Mouse (Mus musculus) spleen, adult 2 months (tissue): ENCODE data around the gene Olfr553. TPM values are rescaled to one million over a fixed set of nuclear protein-coding genes. Genes with fewer than 3 reads are reported as not detected.
"Not testable (repeated sequence)": the region's sequence is repeated elsewhere in the genome, so short reads cannot be mapped to it uniquely, and the experiment has no call there.

Experiments
- DNase-seq, 2 experiments: peaks; one replicate each; pipeline versions ENCODE4 v3.0.0 to v3.0.0-alpha.2; 2012 to 2021; ENCODE audit warnings: low spot score in 2 of 2, low read depth in 1 of 2
- H3K27ac ChIP-seq: fragments of 200-500 bp; 2 replicates; pipeline ENCODE4 v1.5.1; 2012; ENCODE audit warnings: low read length, inconsistent platforms; ENCODE audit not compliant: insufficient read depth
- H3K27me3 ChIP-seq: fragments of 200-500 bp; 2 replicates; pipeline ENCODE4 v1.6.1; 2012; ENCODE audit warnings: mild to moderate bottlenecking, moderate library complexity, low read length, inconsistent platforms; ENCODE audit not compliant: control insufficient read depth, insufficient read depth
- H3K36me3 ChIP-seq: fragments of 200-500 bp; 2 replicates; pipeline ENCODE4 v1.6.1; 2012; ENCODE audit warnings: mild to moderate bottlenecking, low read length, inconsistent platforms; ENCODE audit not compliant: control insufficient read depth, insufficient read depth
- H3K4me1 ChIP-seq: fragments of 200-500 bp; 2 replicates; pipeline ENCODE4 v1.6.1; 2011; ENCODE audit warnings: inconsistent platforms; ENCODE audit not compliant: control insufficient read depth, insufficient read depth, insufficient read length
- H3K4me3 ChIP-seq: fragments of 200-500 bp; 2 replicates; pipeline ENCODE4 v1.5.1; 2011; ENCODE audit warnings: mild to moderate bottlenecking, inconsistent platforms; ENCODE audit not compliant: insufficient read depth, insufficient read length; ENCODE audit errors: extremely low read depth
- CTCF ChIP-seq: fragments of 200-500 bp; IDR thresholded peaks from 2 replicates; pipeline ENCODE4 v1.5.1; 2011; ENCODE audit warnings: mild to moderate bottlenecking, inconsistent platforms; ENCODE audit not compliant: insufficient read depth, insufficient read length, insufficient replicate concordance; ENCODE audit errors: extremely low read depth
- POLR2A ChIP-seq: fragments of 200-500 bp; IDR thresholded peaks from 2 replicates; pipeline ENCODE4 v1.6.1; 2011; ENCODE audit warnings: low read depth, low read length, inconsistent platforms
- WGBS: fragments of 180-500 bp; shearing (Covaris S2); methylation state at CpG from one replicate; pipeline ENCODE4 v1.1.7; 2018; 5-methylcytosine and 5-hydroxymethylcytosine counted together
- polyA plus RNA-seq: library from polyadenylated mRNA; depleted of rRNA; stranded (reverse); fragments of >200 nt; gene quantifications from 2 replicates; pipeline ENCODE4 v1.2.3, GENCODE M21; 2012; rRNA removed

The Olfr553 gene
- polyA plus RNA-seq = not detected in 2 replicates

- no peaks in the 10 kb centered on the region for H3K27me3 ChIP-seq
- H3K4me1 ChIP-seq = no peaks in the 10 kb centered on the region
- no peak within 1 kb of the TSS for H3K27ac ChIP-seq
- TF ChIP-seq POLR2A = no peak
- TF ChIP-seq CTCF = no peak
- no peaks in the 10 kb centered on the region for H3K36me3 ChIP-seq
- H3K4me3 ChIP-seq = no peak within 1 kb of the TSS
- no peak for DNase-seq
Measured at GRCm38 (mm10) chr7:102618118-102618517, at the start of gene Olfr553. TSS of gene Olfr553 (minus strand) at chr7:102618218.

- H3K4me1 ChIP-seq = no peaks in the 10 kb centered on the region
- no peak overlapping the region for H3K4me3 ChIP-seq
- TF ChIP-seq CTCF (no peak), POLR2A (no peak)
- H3K36me3 ChIP-seq = no peaks in the 10 kb centered on the region
- no peak overlapping the region for H3K27ac ChIP-seq
- H3K27me3 ChIP-seq = no peaks in the 10 kb centered on the region
- 29% methylated on average over 2 of the region's 2 CpGs for WGBS
- no peak for DNase-seq
Measured at GRCm38 (mm10) chr7:102665378-102665777, 47.4 kb upstream of the Olfr553 start.

- Histone ChIP-seq H3K4me1 (no peaks in the 10 kb centered on the region), H3K27ac (no peak within 1 kb of the TSS), H3K36me3 (no peaks in the 10 kb centered on the region), H3K4me3 (no peak within 1 kb of the TSS), H3K27me3 (no peaks in the 10 kb centered on the region)
- TF ChIP-seq POLR2A = no peak
- TF ChIP-seq CTCF = no peak
- 81% methylated on average over 3 of the region's 3 CpGs for WGBS
- no peak for DNase-seq
Measured at GRCm38 (mm10) chr7:102664599-102664998, 46.6 kb upstream of the Olfr553 start, which contains the start of gene Olfr556. TSS of gene Olfr556 (plus strand) at chr7:102664899.

GRCm38 (mm10) chr7:102658523-102658922 is 40.5 kb upstream of the Olfr553 start, which contains the start of gene Olfr555:
TSS of gene Olfr555 (plus strand) at chr7:102658823.
- H3K27ac ChIP-seq = no peak within 1 kb of the TSS
- H3K36me3 ChIP-seq = no peaks in the 10 kb centered on the region
- 85% methylated on average over 1 of the region's 1 CpGs for WGBS
- H3K4me1 ChIP-seq = no peaks in the 10 kb centered on the region
- H3K27me3 ChIP-seq = no peaks in the 10 kb centered on the region
- no peak for DNase-seq
- H3K4me3 ChIP-seq = no peak within 1 kb of the TSS
- TF ChIP-seq POLR2A (no peak), CTCF (no peak)

GRCm38 (mm10) chr7:102644945-102645344 is 26.9 kb upstream of the Olfr553 start:
- not testable (repeated sequence) for DNase-seq, H3K4me1 ChIP-seq, H3K4me3 ChIP-seq, H3K27ac ChIP-seq, H3K36me3 ChIP-seq, H3K27me3 ChIP-seq
- WGBS = 90% methylated on average over 4 of the region's 4 CpGs

- no peaks in the 10 kb centered on the region for H3K36me3 ChIP-seq
- WGBS = 63% methylated on average over 1 of the region's 1 CpGs
- no peak within 1 kb of the TSS for H3K4me3 ChIP-seq
- no peaks in the 10 kb centered on the region for H3K4me1 ChIP-seq
- DNase-seq = no peak
- H3K27me3 ChIP-seq = no peaks in the 10 kb centered on the region; the same call in 1 of the 2 replicates
- TF ChIP-seq CTCF (no peak), POLR2A (no peak)
- no peak within 1 kb of the TSS for H3K27ac ChIP-seq
Measured at GRCm38 (mm10) chr7:102638132-102638531, 20.1 kb upstream of the Olfr553 start, which contains the start of gene Olfr554. TSS of gene Olfr554 (plus strand) at chr7:102638432.

- TF ChIP-seq CTCF (no peak), POLR2A (no peak)
- Histone ChIP-seq H3K36me3 (no peaks in the 10 kb centered on the region), H3K4me1 (no peaks in the 10 kb centered on the region), H3K27ac (no peak overlapping the region), H3K4me3 (no peak overlapping the region), H3K27me3 (no peaks in the 10 kb centered on the region; the same call in 1 of the 2 replicates)
- 22% methylated on average over 3 of the region's 3 CpGs for WGBS
- peak; percentile 37 to 55 for DNase-seq
Measured at GRCm38 (mm10) chr7:102636665-102637064, 18.6 kb upstream of the Olfr553 start.

GRCm38 (mm10) chr7:102620368-102620767 is 2.4 kb upstream of the Olfr553 start:
- H3K27me3 ChIP-seq, H3K27ac ChIP-seq, DNase-seq, H3K4me1 ChIP-seq, H3K36me3 ChIP-seq, H3K4me3 ChIP-seq: not testable (repeated sequence)
- 93% methylated on average over 19 of the region's 19 CpGs for WGBS
